Mouse (Mus musculus) NIH3T3 (cell line): Measurements from ENCODE around the gene Lrig1.

ENCODE experiments used
- DNase-seq: peaks from one replicate; pipeline ENCODE4 v3.0.0-alpha.2; 2012; ENCODE audit warnings: low read depth

Lrig1 gene

DNA sequence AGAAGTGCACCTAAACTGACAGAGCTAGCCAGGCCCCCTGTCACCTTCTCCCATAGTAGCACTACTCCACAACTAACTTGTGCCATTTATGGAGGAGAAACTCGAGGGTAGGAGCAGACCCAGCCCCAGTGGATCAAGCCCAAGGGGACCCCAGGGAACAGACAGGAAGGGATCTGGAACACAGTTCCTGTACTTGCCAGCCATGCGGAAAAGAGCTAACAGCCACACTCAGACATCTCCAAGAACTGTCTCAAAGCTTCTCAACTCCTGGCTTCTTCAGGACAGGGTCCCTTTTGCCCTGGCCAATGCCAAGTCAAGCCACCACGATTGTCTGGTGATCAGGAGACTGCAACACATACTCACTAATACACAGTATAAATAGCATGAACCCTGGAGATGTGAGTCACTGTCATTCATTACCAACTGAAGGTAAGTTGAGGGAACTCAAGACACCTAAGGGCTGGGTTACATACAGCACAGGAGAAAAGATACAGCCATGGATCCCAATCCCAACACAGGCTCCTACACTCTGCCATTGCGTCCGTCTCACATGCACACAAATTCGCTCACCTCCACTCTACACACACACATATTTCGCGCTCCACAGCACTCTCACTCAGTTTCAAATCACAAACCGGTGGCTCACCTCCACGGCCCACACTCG is 1.3 kb downstream of the Lrig1 start:
- no peak for DNase-seq

GRCm38 (mm10) chr6:94697423-94697822 is 2.5 kb downstream of the Lrig1 start:
- DNase-seq: no peak

DNA sequence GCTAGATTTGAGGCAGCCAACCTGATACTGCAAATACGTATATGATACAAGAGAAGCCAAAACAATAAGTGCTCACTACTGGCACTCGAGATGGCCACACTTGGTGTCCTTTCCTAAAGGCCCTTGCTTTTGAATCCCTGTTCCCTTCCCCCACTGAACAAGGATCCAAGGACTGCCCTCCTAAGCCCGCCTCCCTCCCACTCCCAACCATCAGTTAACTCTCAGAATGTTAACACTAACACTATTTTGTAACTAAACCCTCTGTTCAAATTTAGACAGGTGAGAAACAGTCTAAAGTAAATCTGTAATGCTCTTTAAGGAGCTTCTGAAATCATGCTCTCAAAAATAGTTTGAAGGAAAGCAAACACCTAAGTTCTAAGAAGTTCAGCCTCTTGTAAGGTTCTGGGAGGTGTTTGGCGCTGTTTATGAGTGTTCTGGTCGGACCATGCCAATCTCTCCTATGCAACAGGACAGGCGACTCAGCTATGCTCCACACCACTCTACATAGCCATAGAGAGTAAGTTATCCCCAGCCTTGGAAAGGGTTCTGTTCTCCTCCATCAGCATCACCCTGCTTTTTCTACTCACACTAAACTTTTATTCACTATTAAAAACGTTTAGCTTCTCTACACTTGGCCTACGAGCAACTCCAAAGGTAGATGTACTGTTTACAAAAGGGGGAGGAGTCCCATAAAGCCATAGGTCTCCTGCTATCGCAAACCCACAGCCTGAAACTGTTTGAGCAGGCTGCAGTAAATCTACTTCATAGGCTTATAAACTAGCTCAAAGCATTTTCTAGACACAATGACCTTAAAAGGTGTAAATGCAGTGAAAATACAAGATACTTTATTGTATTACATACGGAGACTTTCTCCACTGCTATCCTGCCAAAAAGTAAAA is 3.5 kb downstream of the Lrig1 start:
- no peak for DNase-seq

GRCm38 (mm10) chr6:94695121-94695930 is 4.6 kb downstream of the Lrig1 start:
- no peak for DNase-seq

- no peak for DNase-seq
Measured at GRCm38 (mm10) chr6:94694481-94694880, 5.5 kb downstream of the Lrig1 start.

GRCm38 (mm10) chr6:94693091-94693490 is 6.9 kb downstream of the Lrig1 start:
- DNase-seq: no peak

- no peak for DNase-seq
Measured at GRCm38 (mm10) chr6:94692003-94692402, 8.0 kb downstream of the Lrig1 start.

GRCm38 (mm10) chr6:94690247-94690646 is 9.7 kb downstream of the Lrig1 start:
- no peak for DNase-seq

DNA sequence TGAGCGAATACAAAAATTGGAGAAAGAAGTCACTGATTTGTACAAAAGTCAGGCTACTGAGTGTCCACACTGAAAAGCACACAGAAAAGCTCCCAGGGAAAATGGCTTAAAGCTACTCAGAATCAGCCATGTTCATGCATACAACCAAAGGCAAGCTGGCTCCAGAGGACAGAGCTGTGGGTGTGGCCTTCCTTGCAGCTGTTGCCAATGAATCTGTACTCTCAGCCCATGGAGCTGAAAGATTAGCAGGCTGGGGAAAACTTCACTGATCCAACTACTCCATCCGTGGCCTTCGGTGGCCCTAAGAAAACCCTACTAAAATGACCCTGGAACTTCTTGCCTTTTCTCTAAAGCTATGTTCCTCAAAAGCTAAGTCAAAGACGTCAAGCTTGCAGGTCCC is 11.2 kb downstream of the Lrig1 start:
- DNase-seq: peak; percentile 68

- no peak for DNase-seq
Measured at GRCm38 (mm10) chr6:94686048-94686447, 13.9 kb downstream of the Lrig1 start.

DNA sequence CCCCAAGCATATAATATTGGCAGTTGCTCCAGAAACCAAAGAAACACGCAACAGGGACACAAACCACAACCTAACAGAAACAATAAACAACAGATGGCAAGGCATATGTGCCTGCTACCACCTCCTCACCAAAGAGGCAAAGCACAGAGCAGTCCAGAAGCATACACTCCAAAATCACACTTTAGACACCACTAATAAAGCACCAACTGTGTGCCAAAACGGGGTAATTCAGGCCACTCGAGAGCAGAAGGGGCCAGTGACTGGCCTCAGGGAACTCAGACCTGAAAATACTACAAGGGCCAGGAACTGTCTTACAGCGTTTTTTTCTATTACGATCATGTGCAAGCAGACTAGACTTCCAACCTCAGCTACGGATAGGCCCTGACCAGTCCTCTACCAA is 14.3 kb downstream of the Lrig1 start:
- DNase-seq: no peak

- peak; percentile 46 for DNase-seq
Measured at GRCm38 (mm10) chr6:94684844-94685557, 15.0 kb downstream of the Lrig1 start.

DNA sequence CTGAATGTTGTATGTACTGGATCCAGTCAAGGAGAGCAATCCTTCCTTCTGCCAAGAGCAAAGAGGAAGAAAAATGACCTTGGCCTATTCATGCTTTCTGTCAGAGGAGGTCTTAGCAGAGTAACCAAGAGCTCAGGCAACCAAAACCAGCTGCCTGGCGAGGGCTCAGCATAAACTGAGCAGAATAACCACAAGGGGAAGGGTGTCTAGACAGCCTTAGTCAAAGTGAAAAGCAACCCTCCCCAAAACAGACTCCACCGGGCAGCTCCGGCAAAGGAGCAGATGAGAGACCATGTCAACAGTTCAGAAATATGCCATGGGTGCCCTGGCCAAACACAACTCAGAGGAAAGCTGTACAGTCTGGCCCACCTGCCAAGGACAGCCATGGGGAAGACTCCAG is 16.3 kb downstream of the Lrig1 start:
- peak; percentile 81 for DNase-seq

DNA sequence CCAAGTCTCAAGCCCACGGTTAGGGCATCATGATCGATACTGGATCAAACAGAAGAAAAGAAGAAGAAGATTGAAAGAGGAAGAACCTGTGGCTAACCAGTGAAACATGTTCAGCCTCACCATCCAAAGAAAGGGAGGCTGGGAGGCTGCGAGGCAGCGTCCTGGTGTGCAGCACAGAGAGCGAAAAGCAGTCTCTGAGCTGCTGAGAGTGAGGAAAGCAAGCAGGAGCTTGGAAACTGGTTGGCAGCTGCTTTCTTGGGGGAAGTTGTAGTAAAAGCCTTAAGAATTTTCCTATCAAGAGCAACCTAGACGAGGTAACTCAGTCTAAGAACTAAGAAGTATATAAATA is 17.7 kb downstream of the Lrig1 start:
- DNase-seq: no peak

GRCm38 (mm10) chr6:94681446-94682269 is 18.3 kb downstream of the Lrig1 start:
- peak; percentile 47 for DNase-seq

DNA sequence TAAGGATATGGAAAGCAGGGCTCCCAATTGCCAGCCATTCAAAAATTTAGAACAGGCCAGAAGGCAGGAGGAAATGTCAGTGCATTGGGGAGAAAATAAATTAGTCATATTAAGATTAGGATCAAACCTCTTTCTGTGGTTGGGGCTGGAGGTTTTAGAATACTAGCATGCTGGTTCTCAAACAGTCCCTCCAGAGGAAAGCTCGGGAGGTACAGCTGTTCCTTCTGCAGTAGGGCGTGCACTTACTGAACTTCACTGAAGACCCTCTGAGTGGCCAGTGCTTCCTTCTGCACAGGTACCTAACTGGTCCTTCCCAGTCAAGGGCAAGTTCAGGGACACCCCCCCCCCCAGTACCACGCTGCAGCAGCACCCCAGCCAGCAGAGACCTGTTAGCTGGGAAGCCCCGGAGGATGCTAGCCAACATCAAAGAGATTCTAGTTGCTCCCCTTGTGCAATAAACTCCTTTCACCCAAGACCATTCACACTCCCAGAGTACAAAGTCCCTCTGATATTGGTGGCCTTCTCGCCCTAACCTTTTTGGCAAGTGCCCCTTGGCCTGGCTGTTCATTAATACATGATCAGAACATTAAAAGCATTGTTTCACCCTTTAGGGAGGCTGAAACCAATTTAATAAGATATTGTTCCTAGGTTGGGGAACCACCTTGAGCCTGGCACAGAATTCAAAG is 19.1 kb downstream of the Lrig1 start:
- no peak for DNase-seq

DNA sequence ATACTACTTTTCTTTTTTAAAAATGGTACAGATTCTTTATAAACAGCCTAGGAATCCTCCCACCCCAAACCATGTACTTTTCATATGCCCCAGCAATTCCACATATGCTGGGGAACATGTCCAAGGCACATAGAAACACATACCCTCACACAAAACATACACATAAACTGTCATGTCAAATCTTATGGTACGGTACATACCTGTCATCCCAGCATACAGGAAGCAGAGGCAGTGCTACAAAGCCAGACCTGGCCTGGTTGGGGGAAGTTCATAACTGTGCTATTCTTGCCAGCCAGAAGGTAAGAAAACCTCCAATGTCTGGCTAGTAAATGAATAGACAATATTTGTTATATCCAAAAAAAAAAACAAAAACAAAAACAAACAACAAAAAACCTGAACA is 20.7 kb downstream of the Lrig1 start:
- no peak for DNase-seq

GRCm38 (mm10) chr6:94678377-94679164 is 21.4 kb downstream of the Lrig1 start:
- no peak for DNase-seq

- no peak for DNase-seq
Measured at GRCm38 (mm10) chr6:94677448-94677847, 22.5 kb downstream of the Lrig1 start.

- DNase-seq: no peak
Measured at GRCm38 (mm10) chr6:94676840-94677239, 23.1 kb downstream of the Lrig1 start.
